Mouse (Mus musculus): ENCODE data around the gene Ralgps1.

The Ralgps1 gene

DNA sequence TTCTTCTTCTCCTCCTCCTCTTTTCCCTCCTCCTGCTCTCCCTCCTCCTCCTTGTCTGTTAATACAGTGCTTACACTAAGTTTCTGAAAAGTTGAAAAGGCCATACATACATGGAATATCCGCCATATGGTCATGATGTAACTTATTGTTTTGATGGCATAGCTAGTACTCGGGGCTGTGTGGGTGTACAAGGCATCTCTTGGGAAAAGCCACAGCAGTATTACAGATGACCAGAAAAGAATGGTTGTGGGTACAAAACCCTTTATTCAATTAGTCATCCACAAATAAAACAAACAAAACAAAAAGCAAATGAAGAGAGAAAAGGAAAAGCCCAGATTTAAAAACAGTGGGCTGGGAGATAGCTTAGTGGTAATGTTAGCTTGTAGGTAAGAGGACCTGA is 90.8 kb downstream of the Ralgps1 start:
- no peak for DNase-seq (ENCODE audit: low spot score in 2 of 2)

DNA sequence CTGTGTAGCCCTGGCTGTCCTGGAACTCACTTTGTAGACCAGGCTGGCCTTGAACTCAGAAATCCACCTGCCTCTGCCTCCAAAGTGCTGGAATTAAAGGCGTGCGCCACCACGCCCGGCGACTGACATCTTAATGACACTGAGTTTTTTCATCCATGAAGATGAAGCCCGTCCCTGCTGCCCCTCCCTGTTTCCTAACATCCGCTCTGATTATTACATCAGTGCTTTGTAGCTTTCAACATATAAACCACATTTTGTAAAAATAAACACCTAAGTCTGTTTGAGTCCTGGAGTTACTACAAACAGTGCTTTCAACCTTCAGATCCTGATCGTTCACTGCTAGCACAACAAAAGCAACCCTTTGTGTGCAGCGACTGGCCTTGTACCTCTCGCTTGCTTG is 91.5 kb downstream of the Ralgps1 start:
- DNase-seq (ENCODE audit: low spot score in 2 of 2), result no peak

DNA sequence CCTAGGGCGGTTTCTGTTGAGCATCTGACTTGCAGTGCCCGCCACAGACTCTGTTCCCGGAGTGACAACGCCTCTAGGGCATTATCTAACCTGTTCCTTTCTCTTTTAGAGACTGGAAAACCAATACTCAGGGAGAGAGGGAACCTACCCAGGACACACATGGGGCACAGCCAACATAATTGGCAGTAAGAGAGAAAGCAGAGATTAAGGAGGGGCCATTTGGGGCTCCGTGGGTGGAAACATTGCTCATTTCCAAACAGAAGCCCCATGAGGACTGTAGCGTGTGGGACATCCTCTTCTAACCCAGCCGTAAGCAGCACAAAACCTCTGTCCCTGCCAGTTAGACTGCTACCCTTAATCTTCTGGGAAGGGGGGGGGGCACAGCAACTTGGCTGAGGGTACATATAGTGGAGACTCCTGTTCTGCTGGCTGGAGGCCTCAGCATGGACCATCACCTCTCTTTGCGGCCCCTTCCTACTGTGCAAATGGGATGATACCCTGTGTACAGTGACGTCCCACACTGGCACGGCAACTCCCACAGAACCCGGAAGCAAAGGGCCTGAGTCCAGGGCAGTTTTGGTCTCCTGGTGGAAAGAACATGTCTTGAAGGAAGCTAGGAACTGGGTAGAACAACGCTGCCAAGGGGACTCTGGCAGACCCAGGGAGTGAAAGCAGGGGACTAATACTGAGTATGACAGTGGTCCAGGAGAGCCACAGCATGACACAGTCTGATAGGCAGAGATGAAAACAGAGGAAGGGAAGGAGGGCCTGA is 96.4 kb downstream of the Ralgps1 start:
- no peak for DNase-seq (ENCODE audit: low spot score in 2 of 2)

DNA sequence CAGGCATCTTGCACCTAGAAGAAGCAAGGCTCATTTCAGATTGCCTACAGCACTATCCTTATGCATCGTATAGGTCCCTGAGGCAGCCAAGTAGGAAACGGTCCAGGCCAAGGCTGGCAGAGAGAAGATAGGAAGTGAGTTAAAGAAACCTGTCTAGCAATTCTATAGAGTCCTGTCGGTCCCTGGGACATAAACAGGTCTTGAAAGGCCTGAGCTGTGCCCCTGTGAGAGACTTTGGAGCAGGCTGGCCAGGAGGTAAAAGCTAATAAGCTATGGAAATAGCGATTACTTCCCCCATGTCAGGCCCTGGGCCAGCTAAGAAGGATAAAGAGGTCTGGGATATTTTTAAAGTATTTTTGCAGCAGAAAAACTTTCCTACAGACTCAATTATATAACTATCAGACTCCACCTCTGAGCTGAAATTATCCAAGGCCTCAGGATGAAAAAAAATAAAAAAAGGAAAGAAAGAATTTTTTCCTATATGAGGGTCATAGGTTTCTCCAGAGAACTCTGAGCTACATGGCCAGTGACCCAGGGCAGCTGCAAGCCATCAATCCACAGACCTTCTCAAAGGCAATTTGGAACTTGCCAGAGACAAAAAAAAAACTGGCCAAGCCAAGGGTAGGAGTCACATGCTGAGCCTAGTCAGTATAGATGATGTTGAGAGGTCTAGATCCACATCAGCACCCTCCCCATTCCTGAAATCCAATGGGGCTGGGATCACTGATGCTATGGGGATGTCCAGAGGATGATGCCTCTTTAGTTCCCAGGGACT is 98.4 kb downstream of the Ralgps1 start:
- no peak for DNase-seq (ENCODE audit: low spot score in 2 of 2)

DNA sequence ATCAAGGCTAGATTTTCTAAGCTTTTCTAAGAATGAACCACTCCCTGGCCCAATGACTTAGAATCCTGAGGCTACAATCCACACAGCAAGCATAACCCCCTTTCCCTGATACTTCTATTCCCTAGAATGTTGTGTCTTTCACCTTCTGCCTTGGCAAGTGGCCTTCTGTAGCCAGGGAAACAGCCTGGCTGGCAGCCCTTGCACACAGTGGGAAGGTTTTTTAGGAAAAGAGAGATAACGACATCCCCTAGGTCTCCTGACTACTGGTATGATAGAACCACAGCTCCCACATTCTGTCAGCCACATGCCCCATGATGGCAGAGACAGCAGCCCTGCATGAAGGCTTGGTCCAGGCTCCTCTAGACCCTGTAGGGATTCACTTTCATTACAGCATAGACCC is 99.8 kb downstream of the Ralgps1 start:
- no peak for DNase-seq (ENCODE audit: low spot score in 2 of 2)

DNA sequence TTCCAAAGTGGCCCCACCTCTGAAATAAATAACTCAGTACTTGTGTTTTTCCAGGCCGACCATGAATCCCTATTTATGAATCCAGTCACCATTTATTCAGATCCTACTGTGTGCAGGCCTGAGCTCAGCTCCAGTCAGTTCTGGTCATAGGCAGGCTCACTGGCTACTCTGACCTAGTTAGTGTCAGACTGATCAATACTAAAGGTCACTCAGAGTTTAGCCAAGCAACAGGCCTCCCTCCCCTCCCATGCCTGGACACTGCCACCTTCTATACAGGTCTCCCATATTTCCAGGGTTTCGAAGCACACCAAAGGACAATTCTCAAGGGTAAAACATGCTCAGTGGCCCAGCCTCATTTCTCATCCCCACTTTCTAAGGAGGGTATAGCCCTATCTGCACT is 100.7 kb downstream of the Ralgps1 start:
- no peak for DNase-seq (ENCODE audit: low spot score in 2 of 2)

DNA sequence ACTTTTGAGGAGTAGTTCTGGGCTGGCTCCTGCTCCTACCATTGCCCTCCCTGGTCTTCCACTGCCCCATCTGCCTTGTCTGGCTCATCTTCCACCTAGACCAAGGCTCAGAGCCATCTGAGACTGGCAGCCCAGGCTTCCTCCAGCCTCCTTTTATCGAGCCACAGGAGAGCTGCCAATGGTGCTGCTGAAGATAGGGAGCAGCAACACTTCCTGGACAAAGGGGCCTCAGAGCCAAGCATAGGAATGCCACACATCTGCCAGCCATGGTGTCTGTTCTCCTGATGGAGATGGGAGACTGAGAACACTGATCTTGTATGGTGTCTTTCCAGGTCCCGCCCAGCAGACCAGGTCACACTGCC is 102.2 kb downstream of the Ralgps1 start:
- no peak for DNase-seq (ENCODE audit: low spot score in 2 of 2)

DNA sequence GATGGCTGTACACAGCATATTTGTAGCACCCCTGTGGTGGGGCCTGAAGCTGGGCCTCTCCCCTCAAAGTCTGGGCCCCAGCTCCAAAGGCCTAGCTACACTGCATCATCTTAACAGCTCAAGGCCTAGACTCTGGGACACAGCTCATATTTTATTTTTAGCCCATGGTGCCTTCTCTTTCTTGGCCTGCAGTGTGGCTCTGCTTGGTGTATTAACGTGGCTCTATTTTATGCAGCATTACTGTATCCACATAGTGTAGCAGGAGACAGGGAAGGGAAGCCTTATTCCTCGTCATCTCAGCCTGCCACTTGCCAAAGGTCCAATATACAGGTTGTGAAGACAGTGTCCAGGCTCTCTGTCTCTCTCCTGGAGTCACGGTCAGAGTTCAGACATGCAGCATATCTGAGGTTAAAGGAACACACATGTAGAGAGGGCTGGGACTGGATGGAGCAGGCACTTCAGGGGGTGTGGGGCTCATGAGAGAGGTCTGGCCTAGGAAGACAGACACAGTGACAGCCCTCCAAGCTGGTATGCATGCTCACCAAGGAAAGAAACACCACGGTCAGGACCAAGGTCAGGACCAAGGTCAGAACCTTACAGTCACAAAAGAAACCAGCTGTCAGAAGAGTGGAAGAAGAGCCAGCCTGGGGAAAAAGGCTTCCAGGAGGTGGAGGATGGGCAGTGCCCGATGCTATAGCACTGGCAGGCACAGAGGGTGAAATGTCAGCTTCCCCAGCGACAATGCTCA is 102.7 kb downstream of the Ralgps1 start:
- DNase-seq (ENCODE audit: low spot score in 2 of 2), result no peak

DNA sequence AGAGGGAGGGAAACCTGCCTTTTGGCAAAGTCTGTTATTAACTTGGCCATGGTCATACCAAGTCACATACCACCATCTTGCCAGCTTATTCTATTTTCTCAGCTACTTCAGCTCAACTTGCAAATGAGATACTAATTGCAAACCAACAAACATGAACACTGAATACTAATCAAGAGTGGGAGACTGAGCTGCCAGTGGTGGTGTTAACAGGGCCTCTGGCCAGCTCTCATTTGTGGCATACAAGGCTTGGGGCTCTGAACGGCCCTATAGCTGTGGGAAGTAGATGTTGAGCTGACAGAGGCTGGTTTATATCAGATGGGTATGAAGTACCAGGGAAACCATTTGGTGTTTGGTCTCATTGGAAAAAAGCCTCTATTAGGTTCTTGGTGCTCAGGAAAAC is 104.2 kb downstream of the Ralgps1 start:
- DNase-seq (ENCODE audit: low spot score in 2 of 2), result no peak

DNA sequence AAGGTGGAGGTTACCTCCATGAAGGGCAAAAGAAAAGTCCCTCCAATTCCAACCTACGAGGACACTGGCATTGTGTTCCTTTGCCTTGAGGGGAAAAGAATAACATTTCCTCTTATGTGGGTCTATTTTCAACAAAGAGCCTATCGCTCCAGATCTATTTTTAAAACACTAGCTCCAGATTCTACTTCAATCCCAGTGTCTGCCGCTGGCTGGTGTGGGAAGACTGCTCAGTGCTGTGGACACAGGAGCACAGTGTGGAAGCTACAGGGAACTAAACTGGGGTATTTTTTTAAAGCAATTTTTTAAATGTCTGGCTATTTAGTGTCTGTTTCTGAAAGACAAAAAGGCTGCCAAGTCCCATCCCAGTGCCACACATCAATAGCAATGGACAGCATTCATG is 105.5 kb downstream of the Ralgps1 start:
- peak in 1 of 2 experiments; percentile 46 for DNase-seq (ENCODE audit: low spot score in 2 of 2)

DNA sequence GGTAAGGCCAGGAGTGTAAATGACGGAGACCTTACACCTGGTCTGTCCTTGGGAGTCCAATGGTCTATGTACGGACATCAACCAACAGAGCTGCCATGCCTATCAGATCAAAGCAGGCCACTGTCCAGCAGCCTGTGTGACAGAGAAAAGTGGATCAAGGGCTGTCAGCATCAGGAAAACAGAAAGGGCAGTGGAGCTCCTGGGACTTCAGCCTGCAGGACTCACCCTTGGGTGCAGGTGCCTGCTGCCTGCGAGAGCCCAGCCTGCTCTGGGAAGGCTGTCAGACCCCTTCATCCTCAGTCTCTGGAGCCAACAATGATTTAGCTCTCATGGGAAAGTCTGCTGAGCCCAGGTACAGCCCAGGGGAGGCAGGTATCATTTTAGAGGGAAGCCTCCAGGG is 109.8 kb downstream of the Ralgps1 start:
- no peak for DNase-seq (ENCODE audit: low spot score in 2 of 2)

DNA sequence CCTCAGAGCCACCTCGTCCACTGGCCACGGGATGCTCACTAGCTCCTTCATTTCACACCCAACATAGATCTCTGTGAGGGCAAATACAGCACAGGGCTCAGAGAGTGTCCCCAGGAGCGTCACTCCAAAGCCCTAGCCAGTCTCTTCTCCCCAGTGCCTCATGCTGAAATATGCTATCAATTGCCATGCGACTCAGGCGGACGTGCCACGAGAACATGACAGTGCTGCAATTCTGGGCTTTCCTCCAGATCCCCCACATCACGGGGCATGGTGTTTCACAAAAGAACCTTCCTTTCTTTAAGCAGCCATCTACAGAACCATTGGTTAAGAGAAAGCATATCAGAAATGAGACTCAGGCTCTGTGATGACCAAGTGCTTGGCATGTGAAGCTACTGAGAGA is 110.5 kb downstream of the Ralgps1 start:
- DNase-seq (ENCODE audit: low spot score in 2 of 2), result peak; percentile 61 to 79

DNA sequence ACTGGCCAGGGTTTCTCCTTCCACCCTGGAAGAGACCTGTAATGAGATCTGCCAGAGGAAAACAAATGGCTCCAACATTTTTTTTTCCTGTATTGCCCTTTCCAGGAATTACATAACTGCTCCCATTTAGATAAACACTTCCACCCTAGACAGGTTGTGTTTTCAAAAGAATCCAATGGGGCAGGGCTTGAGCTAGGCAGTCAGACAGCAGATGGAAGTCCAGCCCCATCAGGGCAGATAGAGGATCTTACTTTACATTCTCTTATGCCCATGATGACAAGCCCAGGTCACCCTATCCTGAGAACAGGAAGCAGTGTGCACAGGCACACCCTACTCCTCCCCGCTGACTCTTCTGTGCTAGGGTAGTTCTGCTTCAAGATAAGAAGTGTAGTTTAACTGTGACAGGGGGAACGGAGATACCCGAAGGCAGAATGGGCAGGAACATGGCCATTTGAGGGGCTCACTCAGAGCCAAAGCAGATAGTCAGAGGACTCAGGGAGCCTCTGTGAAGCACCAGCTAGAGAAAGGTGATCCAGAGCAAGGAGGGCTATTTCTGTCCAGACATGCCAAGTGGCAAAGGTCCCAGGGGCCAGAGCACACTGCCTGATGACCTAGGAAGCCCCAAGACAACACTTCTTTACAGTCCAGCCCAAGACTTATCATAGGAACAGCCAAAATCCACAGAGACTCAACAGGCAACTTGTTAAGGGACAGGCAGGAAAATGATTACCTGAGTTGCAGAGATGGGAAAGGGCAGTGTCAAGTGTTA is 114.3 kb downstream of the Ralgps1 start:
- DNase-seq (ENCODE audit: low spot score in 2 of 2), result no peak

DNA sequence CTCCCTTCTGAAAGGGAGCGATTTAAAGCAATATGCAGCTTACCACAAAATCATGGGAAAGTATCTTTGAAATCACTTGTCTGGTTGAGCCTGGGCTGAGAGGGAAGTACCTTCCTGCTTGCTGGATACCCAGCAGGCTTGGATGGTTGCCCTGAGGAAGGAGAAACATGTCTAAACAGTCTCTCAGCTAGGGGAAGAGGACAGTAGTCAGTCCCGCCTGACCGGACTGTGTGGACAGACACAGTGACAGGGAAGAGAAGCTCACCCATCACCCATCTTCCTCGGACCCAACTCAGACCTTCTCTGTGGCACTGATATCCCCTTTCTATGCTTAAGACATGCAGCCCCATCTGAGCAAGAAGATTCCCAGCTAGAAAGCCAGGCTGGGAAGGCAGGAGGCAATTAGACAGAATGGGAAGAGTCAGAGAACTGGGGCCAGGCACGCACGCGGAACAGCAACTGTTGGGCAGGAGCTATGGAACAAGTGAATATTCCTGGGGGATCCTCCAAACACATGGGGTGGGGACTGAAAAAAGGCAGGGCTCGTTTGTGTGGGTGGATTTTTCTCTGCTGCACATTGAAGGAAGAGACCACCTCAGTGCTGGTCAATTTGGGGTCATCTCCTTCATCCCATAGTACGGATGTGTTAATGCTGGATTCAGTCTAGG is 116.8 kb downstream of the Ralgps1 start:
- no peak for DNase-seq (ENCODE audit: low spot score in 2 of 2)

DNA sequence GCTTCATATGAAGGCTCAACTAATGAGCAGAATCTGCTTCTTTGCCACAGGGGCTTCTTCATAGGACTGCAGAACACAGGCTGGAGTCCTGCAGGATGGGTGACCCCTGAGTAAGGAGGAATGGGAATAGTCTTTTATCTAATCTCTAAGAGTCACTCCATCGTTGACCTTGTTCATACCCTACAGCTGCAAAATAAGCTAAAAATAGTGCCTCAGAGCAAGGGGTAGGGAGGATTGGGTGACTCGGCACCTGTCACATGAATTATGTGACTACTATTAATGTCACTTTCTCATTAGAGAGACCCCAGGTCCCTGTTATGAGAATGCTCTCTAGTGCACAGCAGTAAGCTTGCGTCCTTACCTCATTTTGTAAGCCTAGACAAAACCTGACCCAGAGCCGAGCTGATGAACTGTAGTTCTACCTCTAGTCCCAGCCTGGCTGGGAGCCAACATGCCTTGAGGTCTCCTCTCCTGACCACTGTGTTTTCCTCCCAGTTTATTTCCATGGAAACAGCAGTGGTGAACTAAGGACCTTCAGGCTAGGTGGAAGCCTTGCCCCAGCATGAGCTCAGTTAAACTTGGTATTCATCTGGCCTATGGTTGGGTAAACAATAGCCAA is 117.6 kb downstream of the Ralgps1 start:
- DNase-seq (ENCODE audit: low spot score in 2 of 2), result no peak

DNA sequence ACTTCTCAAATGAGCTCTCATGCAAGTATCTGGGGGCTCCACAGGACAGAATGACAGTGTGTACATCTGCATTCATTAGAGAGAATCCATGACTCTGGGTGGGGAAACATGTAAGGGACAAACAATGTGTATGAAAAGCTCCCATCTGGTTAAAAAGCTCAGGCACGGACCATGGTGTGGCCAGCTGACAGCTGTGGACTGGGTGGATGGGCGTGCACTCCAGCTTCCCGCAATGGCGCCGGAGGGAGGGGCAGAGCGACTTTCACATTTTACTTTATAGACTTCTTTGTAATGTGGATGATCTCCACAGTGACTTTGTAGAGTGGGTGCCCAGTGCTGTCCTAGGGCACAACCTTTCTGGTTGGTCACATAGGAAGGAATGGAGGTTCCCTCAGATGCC is 118.5 kb downstream of the Ralgps1 start:
- DNase-seq (ENCODE audit: low spot score in 2 of 2), result no peak

DNA sequence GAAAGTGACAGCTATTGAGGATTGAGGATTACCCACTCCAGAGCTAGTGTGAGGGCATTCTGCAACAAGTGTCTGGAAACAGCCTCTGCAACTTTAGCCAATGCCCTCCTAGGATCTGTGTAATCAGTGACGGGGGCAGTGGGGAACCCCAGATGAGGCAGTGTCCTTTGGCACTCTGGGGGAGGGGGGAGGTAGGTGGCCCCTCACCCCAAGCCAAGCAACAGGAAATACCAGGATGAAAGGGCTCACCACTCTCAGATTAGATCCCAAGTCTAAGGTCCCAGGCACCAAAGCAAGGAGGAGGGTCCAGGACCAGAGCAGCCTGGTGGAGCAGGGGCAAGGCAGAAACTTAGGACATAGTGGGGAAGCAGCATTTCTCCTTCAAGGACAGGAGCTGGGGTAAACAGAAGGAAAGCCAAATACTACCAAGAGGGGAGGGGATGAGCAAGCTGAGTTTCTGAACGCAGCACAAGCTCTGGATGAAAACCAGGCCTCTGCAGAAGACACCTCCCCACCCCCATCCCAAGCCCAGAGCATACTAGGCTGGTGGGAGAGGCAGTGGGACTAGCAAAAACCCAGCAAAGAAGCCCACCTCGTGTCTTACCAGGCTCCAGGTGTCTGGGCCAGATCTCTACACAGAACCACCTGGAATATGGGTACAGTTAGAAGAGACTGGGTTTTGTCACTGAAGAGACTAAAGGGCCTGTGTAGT is 121.2 kb downstream of the Ralgps1 start:
- no peak for DNase-seq (ENCODE audit: low spot score in 2 of 2)

DNA sequence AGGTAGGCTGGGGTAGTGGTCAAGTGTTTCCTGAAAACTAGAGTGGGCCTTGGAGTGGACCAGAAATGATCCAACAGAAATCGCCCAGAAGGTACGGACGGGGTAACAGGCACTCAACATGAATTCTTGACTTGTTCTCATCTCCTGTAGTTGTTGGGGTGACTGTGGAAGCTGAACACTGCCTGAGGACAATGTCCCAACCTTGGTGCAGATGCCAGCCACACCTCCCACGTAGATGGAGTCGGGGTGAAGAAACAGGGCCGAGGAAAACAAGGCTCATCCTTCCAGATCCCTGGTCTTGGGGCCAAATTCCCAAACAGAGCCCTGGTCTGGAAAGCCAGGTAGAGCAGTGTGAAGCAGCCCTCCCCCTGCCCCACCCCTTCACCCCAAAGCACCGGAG is 122.7 kb downstream of the Ralgps1 start:
- no peak for DNase-seq (ENCODE audit: low spot score in 2 of 2)

DNA sequence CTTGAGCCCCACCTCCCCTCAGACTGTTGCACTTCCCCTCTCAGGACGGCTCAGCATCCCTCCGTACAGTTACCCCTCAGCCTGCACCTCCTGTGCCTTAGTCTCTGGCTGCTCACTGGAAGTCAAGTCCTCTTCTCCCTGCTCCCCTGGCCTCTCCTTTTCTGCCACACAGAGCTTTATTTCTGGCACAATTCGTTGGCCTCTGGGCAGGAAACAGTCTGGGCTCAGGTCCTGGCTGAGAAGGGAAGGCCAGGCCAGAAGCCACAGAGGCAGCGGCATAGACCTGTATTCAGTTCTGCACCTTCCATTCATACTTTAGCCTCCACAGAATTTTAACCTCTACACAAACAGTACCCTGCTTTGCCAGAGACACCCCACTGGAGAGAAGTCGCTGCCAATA is 124.4 kb downstream of the Ralgps1 start:
- no peak for DNase-seq (ENCODE audit: low spot score in 2 of 2)

DNA sequence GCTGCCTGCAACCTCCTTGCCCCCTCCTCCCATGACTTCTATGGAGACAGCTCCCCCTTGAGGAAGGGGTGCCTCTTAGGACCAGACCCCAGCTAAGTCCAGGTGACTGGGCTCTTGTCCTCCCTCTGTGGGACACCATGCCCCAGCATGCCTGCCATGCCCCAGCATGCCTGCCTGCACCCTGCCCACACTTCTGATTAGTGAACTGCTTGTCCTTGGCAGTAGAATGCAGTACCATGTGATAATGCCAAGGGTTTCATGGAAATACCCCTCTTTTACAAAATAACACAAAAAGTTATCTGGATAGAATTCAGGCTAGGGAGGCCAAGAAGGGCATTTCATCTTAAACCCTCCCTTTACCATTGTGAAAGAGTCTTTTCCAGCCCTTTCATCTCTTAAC is 125.9 kb downstream of the Ralgps1 start:
- DNase-seq (ENCODE audit: low spot score in 2 of 2), result no peak
